Mouse (Mus musculus) embryonic stem cell, embryonic (primary cell): ENCODE measurements around the gene Slc9a1.

Experiments used
- CTCF ChIA-PET, 4 experiments: fragments of 300-600 bp in 2 of 4; fragments of 350-600 bp in 2 of 4; sonication (Branson Sonifier 250); formaldehyde crosslinking; loops; one replicate each; lab custom pipeline; 2022; ENCODE audit warnings: inconsistent platforms in 2 of 4; lab: Charles Lee
- POLR2A ChIA-PET, 4 experiments: fragments of 300-600 bp in 2 of 4; fragments of 350-600 bp in 2 of 4; sonication (Branson Sonifier 250); formaldehyde crosslinking; loops; one replicate each; lab custom pipeline; 2022; ENCODE audit warnings: antibody characterized with exemption in 4 of 4, inconsistent platforms in 1 of 4; lab: Charles Lee

The Slc9a1 gene

DNA sequence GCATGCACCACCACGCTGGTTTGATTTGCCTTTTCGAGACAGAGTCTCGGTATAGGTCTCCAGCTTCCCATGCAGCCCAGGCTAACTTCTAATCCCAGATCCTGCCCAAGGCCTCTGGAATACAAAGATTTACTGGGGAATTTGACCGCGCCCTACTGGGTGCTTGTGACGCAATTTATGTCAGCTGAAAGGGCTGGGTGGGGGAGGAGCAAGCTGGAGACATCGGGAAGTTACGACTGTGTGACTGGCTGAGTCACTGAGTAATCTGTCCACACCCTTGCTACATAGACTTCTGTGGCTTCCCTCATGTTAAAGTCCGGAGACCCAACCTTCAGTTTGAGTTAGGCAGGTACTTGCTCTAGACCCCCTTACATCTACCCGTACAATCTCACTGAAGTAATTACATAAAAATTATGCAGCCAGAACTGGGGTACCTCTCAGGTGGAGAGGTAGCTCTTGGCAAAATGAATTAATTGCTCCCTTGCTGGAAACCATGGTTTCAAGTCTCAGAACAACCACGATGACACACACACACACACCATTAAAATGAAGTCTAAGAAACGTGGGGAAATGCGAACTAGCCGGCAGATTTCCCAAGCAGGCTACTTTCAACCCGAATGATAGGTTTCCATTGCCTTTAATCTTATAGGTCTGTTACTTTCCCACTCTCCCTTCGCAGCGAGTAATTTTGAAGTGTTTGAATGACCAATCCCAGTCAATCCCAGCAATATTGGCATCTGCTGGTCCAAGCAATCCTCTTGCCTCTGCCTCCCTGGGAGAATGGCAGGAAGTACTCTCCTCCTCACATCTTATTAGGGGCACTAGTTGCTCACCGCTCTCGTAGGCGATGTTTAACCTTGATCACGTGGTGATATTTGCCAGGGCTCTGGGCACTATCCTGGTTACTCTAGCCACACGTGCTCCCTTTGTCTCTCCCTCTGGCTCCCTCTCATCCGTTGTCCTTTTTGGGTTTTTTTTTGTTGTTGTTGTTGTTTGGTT is 15.8 kb upstream of the Slc9a1 start, which contains the start of gene Wdtc1:
Wdtc1 (minus strand) TSS at position 115 of the 999 bp plus-strand sequence.
- POLR2A ChIA-PET: interaction anchor here (0.5 to 13.1 kb wide), 283 partner anchors 8 to 1338 kb away, joined by 3 to 356 read pairs (median 5); partner anchors contain the start of genes Slc9a1 (in 4 of the 4), Gpatch3 (in 3 of the 4), Nudc (in 3 of the 4) and Ahdc1 (in 2 of the 4)
- CTCF ChIA-PET: interaction anchor here in 3 of 4 experiments (0.5 to 2.8 kb wide), 20 partner anchors 12 to 833 kb away, joined by 3 to 14 read pairs (median 4); partner anchors contain the start of genes Slc9a1 (in 2 of the 3), Cep85 (in 1 of the 3) and Tent5b (in 1 of the 3)

DNA sequence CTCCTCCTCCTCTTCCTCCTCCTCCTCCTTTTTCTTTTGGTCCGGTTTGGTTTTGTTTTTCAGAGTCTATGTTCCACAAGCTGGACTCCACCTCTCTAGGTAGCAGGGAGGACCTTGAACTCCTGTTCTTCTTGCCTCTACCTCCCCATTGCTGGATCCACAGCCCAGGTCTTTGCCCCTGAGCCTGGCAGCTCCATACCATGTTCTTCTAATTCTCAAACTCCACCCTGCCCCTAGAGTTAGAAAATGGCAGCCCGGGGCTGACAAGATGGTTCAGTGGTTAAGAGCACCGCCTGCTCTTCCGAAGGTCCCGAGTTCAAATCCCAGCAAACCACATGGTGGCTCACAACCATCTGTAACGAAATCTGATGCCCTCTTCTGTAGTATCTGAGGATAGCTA is 14.9 kb upstream of the Slc9a1 start:
- ChIA-PET POLR2A (interaction anchor here (0.6 to 13.1 kb wide), 35 partner anchors 9 to 626 kb away, joined by 3 to 356 read pairs (median 6); partner anchors contain the start of genes Slc9a1 (in 4 of the 4), Tent5b (in 1 of the 4) and Tmem222 (in 1 of the 4)), CTCF (interaction anchor here in 1 of 4 experiments (1.4 to 2.8 kb wide), 3 partner anchors 11 to 37 kb away, joined by 3 to 14 read pairs (median 3); no protein-coding TSS in a partner anchor)

- ChIA-PET POLR2A (interaction anchor here (0.5 to 11.6 kb wide), 97 partner anchors 8 to 448 kb away, joined by 3 to 356 read pairs (median 5); partner anchors contain the start of genes Wdtc1 (in 4 of the 4), Fam76a (in 1 of the 4), Nudc (in 1 of the 4) and Tent5b (in 1 of the 4)), CTCF (interaction anchor here (0.7 to 1.6 kb wide), 13 partner anchors 7 to 137 kb away, joined by 3 to 13 read pairs (median 4); partner anchors contain the start of gene Wdtc1 (in 2 of the 4))
Measured at GRCm38 (mm10) chr4:133370298-133371274, 1.1 kb downstream of the Slc9a1 start.

GRCm38 (mm10) chr4:133371621-133372277 is 2.2 kb downstream of the Slc9a1 start:
- CTCF ChIA-PET: interaction anchor here in 2 of 4 experiments (0.8 to 2.2 kb wide), 4 partner anchors 8 to 43 kb away, joined by 3 to 5 read pairs (median 4); no protein-coding TSS in a partner anchor
- POLR2A ChIA-PET: interaction anchor here (0.5 to 11.6 kb wide), 40 partner anchors 8 to 1795 kb away, joined by 3 to 356 read pairs (median 4); partner anchors contain the start of genes Wdtc1 (in 4 of the 4) and Cd164l2 (in 1 of the 4)

DNA sequence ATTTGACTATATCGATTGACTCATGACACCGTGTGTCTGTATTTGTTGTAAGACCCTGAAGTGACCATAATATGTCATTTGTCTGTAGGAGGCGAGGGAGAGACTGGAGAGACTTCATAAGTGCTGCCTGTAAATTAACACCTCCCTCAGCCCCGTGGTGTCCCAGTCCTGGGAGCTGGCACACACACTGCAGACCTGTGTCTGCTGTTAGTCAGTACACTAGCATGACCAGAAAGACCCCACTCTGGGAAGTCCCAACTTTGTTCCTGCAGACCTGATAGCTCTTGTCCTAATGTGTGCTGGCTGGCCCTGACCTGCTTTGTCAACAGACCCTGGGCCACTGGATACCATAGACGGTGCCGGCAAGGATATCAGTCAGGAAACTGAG is 2.8 kb downstream of the Slc9a1 start:
- POLR2A ChIA-PET: interaction anchor here (0.6 to 11.6 kb wide), 32 partner anchors 8 to 277 kb away, joined by 3 to 356 read pairs (median 6); partner anchors contain the start of genes Wdtc1 (in 4 of the 4) and Cd164l2 (in 1 of the 4)
- CTCF ChIA-PET: interaction anchor here in 2 of 4 experiments (0.8 to 2.2 kb wide), 5 partner anchors 8 to 42 kb away, joined by 3 to 5 read pairs (median 3); no protein-coding TSS in a partner anchor

DNA sequence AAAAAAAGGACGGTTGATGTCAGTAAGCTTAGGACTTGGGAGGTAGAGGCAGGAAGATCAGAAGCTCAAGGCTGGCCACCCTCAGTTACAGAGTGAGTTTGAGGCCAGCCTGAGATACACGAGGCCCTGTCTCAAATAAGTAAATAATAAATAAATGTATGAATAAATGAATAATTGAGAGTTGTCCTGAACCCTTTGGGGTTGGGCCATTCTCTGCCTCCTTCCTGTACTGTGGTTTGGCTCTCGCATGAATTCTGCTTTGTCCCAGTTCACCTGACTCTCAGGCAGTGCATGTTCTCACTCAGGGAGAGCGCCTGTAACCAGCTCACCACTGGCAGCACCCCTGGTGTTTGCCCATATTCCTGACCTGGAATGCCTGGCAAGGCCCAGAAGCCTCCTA is 4.5 kb downstream of the Slc9a1 start:
- CTCF ChIA-PET: interaction anchor here in 1 of 4 experiments (1.1 to 2.2 kb wide), 2 partner anchors 22 to 40 kb away, joined by 3 to 5 read pairs; no protein-coding TSS in a partner anchor

DNA sequence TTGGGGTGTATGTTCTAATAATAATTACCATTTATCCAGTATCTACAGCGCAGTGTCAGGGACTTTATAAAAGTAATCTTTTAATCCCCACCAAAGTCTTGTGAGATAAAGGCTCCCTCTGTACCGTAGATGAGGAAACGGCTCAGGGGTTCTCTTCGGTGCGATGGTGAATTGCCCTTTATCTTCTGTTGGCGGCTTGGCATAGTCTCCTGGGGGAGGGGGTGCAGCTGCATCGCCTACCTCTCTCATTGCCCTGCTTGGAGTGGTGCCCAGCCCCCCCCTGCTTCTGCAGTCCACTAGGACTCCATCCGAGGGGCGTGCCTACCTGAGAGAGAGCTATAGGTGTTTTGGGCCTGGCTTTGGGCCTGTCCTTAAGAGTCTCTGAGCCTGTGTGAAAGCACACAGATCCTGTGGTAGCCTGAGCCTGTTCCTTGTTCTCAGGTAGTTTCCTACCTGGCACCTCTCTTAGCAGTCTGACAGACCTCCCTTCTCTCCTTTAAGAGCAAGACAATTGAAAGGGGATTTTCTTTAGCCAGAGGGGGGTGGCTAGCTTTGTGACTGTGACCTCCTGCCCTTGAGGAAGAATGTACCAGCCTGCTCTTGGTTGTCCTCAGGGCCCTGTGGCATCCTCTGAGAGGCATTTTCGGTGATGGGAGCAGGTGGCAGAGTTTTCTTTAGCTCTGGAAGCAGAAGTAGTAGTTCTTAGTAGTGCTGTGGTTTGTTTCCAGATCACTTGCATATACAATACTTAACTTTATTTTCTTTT is 6.5 kb downstream of the Slc9a1 start:
- ChIA-PET CTCF (interaction anchor here in 2 of 4 experiments (0.6 kb wide), 2 partner anchors 69 to 98 kb away, joined by 3 read pairs; partner anchors contain the start of gene Tmem222 (in 1 of the 2)), POLR2A (interaction anchor here in 3 of 4 experiments (0.6 to 6.0 kb wide), 11 partner anchors 9 to 319 kb away, joined by 3 to 63 read pairs (median 4); partner anchors contain the start of genes Wdtc1 (in 3 of the 3) and Trnp1 (in 1 of the 3))

More for the DNA sequence above, 4.5 kb downstream of the Slc9a1 start:
- POLR2A ChIA-PET: interaction anchor here (0.6 to 11.6 kb wide), 15 partner anchors 9 to 61 kb away, joined by 3 to 356 read pairs (median 5); partner anchors contain the start of gene Wdtc1 (in 3 of the 4)

- CTCF ChIA-PET: interaction anchor here in 3 of 4 experiments (0.6 to 1.0 kb wide), 4 partner anchors 9 to 101 kb away, joined by 3 to 13 read pairs (median 4); partner anchors contain the start of genes Slc9a1 (in 2 of the 3) and Tent5b (in 1 of the 3)
- POLR2A ChIA-PET: interaction anchor here (0.6 to 5.5 kb wide), 26 partner anchors 9 to 435 kb away, joined by 3 to 72 read pairs (median 4); partner anchors contain the start of genes Slc9a1 (in 4 of the 4), Wdtc1 (in 3 of the 4) and Nudc (in 1 of the 4)
Measured at GRCm38 (mm10) chr4:133378236-133379045, 8.9 kb downstream of the Slc9a1 start.

GRCm38 (mm10) chr4:133379046-133379347 is 9.5 kb downstream of the Slc9a1 start:
- ChIA-PET CTCF (interaction anchor here in 2 of 4 experiments (0.6 to 0.9 kb wide), 4 partner anchors 8 to 834 kb away, joined by 3 to 4 read pairs (median 4); partner anchors contain the start of gene Slc9a1 (in 1 of the 2)), POLR2A (interaction anchor here (0.6 to 5.5 kb wide), 22 partner anchors 7 to 356 kb away, joined by 3 to 72 read pairs (median 4); partner anchors contain the start of genes Slc9a1 (in 4 of the 4), Wdtc1 (in 3 of the 4) and Nudc (in 1 of the 4))

DNA sequence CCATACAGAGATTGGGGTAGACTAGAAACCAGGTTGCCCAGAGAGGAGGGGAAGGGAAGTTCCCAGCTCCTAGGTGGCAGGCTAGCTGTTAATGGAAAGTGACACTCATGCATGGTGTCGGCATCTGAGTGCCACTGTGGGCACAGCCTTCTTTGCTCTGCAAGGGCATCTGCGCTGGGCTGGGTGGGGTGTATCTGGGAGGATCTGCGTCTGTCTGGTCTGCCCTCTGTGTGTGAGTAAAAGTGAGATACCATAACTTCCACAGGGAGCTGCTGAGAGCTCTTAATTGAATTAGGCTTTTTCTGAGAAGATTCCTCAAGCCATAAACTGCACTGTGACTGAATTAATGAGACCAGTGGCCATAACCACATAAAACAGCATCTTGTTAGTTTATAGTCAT is 10.4 kb downstream of the Slc9a1 start:
- CTCF ChIA-PET: interaction anchor here (0.5 to 1.4 kb wide), 12 partner anchors 8 to 992 kb away, joined by 3 to 14 read pairs (median 4); partner anchors contain the start of gene Slc9a1 (in 1 of the 4)
- POLR2A ChIA-PET: interaction anchor here (0.5 to 5.5 kb wide), 31 partner anchors 8 to 1958 kb away, joined by 3 to 72 read pairs (median 4); partner anchors contain the start of genes Wdtc1 (in 3 of the 4), Slc9a1 (in 2 of the 4), Nudc (in 1 of the 4) and Tent5b (in 1 of the 4)

GRCm38 (mm10) chr4:133380532-133380931 is 11.0 kb downstream of the Slc9a1 start:
- ChIA-PET CTCF (interaction anchor here in 2 of 4 experiments (0.8 to 1.4 kb wide), 2 partner anchors 9 to 11 kb away, joined by 3 to 4 read pairs; partner anchors contain the start of gene Slc9a1 (in 1 of the 2)), POLR2A (interaction anchor here (0.5 to 5.5 kb wide), 19 partner anchors 9 to 100 kb away, joined by 3 to 72 read pairs (median 6); partner anchors contain the start of genes Wdtc1 (in 3 of the 4), Slc9a1 (in 2 of the 4) and Tent5b (in 1 of the 4))

- POLR2A ChIA-PET: interaction anchor here in 3 of 4 experiments (0.5 to 5.5 kb wide), 11 partner anchors 9 to 29 kb away, joined by 4 to 72 read pairs (median 17); partner anchors contain the start of genes Wdtc1 (in 3 of the 3) and Slc9a1 (in 2 of the 3)
- CTCF ChIA-PET: interaction anchor here in 2 of 4 experiments (1.3 to 1.8 kb wide), 2 partner anchors 10 to 12 kb away, joined by 4 read pairs; partner anchors contain the start of gene Slc9a1 (in 1 of the 2)
Measured at GRCm38 (mm10) chr4:133381141-133381540, 11.6 kb downstream of the Slc9a1 start.
